Mouse (Mus musculus) pancreas, adult 10 weeks (tissue): Measurements from ENCODE around the gene Gm14569. TPM values are rescaled to one million over a fixed set of nuclear protein-coding genes. Genes with fewer than 3 reads are reported as not detected.

Experiments used
- polyA plus RNA-seq: library from polyadenylated mRNA; stranded (reverse); fragments of 350-450 nt; fragmentation: Illumina TruSeq; extraction: RNeasy Lipid Tissue Mini Kit (QIAGEN cat#74804); gene quantifications from one replicate; pipeline ENCODE4 v1.2.3, GENCODE M21; 2015; ENCODE audit warnings: low read depth, low replicate concordance; ENCODE audit not compliant: insufficient read depth

Gm14569 gene
- not detected for polyA plus RNA-seq

GRCm38 (mm10) chrX:36491730-36492129, at the start of gene Gm14569:
Gene Gm14569 (minus strand): TSS chrX:36491830.

GRCm38 (mm10) chrX:36400980-36401379, 90.7 kb downstream of the Gm14569 start, which contains the start of gene Gm6268:
Gene Gm6268 (plus strand): TSS chrX:36401280.

Other genes with a start within 250 kb of the Gm14569 start
- 1.2 TPM for gene Lonrf3, start 163.5 kb downstream of the Gm14569 start, polyA plus RNA-seq
- gene Gm6268, start 90.5 kb downstream of the Gm14569 start, polyA plus RNA-seq, result not detected
- 28.4 TPM for gene Pgrmc1, start 106.4 kb upstream of the Gm14569 start, polyA plus RNA-seq
- gene Akap17b, start 153.6 kb upstream of the Gm14569 start, polyA plus RNA-seq, result 1.1 TPM